Mouse (Mus musculus) right cerebral cortex, postnatal 36 days (tissue): ENCODE measurements at regions not wholly inside any gene's neighbourhood (a gene's known extent, or its start where the extent isn't known, plus 50 kb on each side); places are given as distances from the start of the nearest gene placed in this dataset.

Experiments used
- DNase-seq, 2 experiments: peaks; one replicate each; pipeline ENCODE4 v3.0.0; 2022; ENCODE audit warnings: low spot score in 2 of 2, mixed read lengths in 1 of 2

DNA sequence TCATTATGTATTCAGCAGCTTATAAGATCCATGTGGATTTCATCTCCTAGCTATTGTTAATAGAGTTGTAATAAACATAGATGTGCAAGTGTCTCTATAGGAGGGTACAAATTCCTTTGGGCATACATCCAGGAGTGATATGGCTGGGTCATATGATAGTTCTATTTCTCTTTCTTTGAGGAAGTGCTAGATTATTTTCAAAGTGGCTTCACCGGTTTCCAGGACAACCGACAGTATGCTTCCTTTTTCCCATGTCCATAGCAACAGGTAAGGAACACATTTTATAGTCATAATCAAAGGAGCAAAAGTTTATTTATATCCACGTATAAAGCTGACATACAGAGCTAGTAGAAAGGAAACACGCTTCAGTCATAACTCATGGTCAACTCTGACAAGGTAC lies 710.2 kb upstream of the Tenm4 start:
- DNase-seq = no peak

DNA sequence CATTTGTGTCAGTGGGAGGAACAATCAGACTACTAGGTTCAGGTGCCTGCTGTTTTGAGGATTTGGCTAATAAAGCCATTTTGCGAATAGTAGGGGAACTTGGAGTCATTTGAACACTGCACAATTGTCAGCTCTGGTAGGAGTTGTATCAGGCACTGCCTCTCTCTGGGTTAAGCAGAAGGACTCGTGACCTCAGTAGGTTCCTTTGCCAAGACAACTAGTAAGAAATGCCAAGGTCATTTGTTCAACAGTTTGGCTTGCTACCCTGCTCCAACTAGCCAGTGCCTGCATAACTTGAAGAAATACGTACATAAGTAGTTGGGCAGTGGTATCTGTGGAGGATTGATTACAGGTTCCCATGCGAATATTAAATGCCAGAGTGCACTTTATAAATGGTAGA lies 705.5 kb upstream of the Tenm4 start:
- no peak for DNase-seq

- DNase-seq = no peak
Measured at GRCm38 (mm10) chr7:95467028-95467427, 704.0 kb upstream of the Tenm4 start.

GRCm38 (mm10) chr7:95473892-95474291 lies 697.2 kb upstream of the Tenm4 start:
- DNase-seq = no peak

GRCm38 (mm10) chr7:95480121-95480726 lies 690.8 kb upstream of the Tenm4 start:
- no peak for DNase-seq

GRCm38 (mm10) chr7:95489666-95490065 lies 681.4 kb upstream of the Tenm4 start:
- DNase-seq = peak in 1 of 2 experiments; percentile 7

- no peak for DNase-seq
Measured at GRCm38 (mm10) chr7:95494793-95495192, 676.3 kb upstream of the Tenm4 start.

GRCm38 (mm10) chr7:95502959-95503358 lies 668.1 kb upstream of the Tenm4 start:
- no peak for DNase-seq

DNA sequence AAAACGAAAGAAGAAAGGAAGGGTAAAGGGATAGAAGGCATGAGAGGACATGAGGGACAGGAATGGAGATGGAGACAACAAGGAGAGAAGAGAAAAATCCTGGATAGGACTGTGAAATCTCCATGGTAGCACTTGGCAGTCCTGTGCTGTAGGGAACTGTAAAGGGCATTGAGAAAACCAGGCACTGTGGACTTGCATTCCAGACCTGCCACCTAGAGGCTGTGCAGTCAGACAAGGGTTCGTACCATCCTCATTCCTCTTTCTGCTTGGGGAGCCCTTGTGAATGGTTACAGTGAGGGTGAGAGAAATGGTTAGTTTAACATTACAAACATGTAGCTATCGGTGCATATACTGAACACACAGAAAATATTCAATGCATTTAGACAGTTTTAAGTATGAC lies 623.8 kb upstream of the Tenm4 start:
- no peak for DNase-seq

DNA sequence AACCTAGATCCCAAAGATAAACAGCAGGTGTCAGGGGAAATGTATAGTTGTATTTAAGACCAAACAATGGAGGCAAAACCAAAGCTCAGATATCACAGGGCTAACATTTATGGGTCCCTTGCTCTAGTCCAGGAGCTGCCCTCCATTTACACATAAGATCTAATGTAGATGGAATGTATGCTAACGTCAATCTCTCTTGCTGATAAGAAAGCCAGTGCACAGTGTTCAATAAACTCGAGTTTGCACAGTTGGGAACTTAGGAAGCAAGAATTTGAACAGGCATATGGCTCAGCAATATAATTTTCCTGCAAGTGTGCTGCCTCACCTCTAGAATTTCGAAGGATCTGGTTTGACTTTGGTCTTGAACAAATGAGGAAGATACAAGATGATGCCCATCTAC lies 620.9 kb upstream of the Tenm4 start:
- DNase-seq = no peak

DNA sequence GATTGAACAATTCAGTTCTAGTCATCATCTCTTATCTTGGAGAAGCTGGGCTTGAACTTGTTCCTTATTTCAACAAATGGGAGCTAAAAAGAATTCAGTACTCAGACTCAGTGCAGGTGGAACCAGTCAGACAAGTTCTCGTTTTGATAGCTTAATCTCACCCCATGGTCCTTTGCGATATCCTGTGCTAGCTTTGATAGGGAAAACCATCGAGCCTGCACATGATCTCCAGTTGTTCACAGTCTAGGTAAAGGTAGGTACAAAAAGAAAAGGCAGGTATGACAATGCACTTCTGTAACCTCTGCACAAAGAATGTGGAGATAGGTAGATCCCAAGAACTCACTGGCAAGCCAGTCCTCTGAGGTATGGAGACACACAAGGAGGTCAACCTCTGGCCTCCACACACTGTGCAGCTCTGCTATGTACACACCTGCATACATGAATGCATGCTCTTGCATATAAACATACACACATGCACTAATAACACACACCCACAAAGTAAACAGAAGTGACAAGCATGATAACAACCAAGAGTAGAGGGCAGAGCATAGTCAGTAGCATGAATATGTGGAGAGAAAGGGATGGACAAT lies 619.2 kb upstream of the Tenm4 start:
- no peak for DNase-seq

GRCm38 (mm10) chr7:95558589-95558988 lies 612.5 kb upstream of the Tenm4 start:
- no peak for DNase-seq

GRCm38 (mm10) chr7:95578633-95579032 lies 592.4 kb upstream of the Tenm4 start:
- no peak for DNase-seq

- no peak for DNase-seq
Measured at GRCm38 (mm10) chr7:95581325-95581724, 589.7 kb upstream of the Tenm4 start.

- DNase-seq = no peak
Measured at GRCm38 (mm10) chr7:95598339-95598738, 572.7 kb upstream of the Tenm4 start.

DNA sequence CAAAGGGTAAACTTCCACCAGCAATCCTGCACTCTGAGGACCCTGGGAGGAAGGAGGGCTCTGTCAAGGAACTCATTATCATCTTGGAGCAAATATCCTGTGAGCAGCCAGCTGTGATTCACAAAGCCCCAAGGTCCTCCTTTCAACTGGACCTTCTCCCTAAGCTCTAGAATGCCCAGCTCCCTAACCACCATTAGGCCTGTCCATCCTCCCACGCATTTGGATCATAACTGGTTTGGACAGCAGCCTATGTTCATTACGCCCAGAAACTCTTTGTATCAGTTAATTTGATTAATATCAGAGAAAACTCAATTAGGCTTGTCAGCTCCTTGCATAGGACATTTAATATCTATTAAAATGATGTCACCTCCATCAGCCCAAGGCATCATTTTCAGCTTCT lies 557.3 kb upstream of the Tenm4 start:
- no peak for DNase-seq

DNA sequence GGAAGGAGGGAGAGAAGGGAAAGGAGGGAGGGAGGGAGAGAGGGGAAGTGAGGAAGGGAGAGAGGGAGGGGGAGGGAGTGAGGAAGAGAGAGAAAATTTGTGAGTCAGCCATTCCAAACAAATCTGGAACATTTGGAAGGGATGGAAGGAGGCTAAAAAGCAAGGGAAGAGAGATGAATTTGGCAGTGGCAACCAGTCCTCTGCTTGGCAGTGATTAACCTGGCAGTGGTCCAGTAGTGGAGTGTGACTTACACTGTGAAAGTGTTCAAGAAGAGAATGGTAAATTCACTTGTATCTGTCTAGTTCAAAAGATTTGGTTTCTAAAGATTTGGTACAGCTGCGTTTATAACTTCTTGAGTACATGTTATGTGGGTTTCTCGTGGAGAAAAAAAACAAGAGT lies 553.7 kb upstream of the Tenm4 start:
- peak; percentile 47 to 56 for DNase-seq

DNA sequence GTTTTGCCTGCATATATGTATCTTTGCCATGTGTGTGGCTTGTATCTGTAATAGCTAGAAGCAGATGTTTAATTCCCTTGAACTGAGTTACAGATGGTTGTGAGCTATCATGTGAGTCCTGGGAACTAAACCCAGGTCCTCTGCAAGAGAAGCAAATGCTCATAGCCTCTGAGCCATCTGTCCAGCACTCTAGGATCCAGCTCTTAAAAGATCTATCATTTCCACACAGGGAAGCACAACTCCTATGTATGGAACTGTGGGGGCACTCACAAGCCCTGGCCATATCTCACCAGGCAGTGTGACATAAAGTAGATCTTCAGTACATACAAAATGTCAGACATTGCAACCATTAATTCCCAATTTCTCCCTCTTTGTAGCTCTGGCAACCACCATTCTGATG lies 552.9 kb upstream of the Tenm4 start:
- DNase-seq = no peak

- no peak for DNase-seq
Measured at GRCm38 (mm10) chr7:95620079-95620478, 551.0 kb upstream of the Tenm4 start.

GRCm38 (mm10) chr7:95640683-95641082 lies 530.4 kb upstream of the Tenm4 start:
- DNase-seq = no peak

GRCm38 (mm10) chr7:95674319-95674718 lies 496.7 kb upstream of the Tenm4 start:
- no peak for DNase-seq

DNA sequence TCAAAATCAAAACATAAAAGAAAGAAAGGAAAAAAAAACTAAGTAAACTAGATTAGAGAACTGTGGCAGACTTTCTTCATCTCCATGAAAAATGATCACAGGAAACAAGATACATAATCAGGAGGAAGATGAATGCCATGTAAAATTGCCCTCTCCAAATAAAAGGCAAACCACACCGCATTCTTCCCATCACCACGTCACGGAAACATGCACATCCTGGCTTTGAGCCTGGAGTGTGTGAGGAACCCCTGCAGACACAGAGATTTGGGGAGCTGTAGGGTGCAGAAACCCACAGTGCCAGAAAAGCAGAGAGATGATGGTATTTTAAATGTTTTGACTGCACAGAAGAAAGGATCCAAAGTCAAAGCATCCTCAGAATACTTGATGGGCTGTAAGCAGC lies 488.5 kb upstream of the Tenm4 start:
- no peak for DNase-seq

GRCm38 (mm10) chr7:95687733-95688132 lies 483.3 kb upstream of the Tenm4 start:
- no peak for DNase-seq
